Mouse (Mus musculus): ENCODE measurements around the gene Lrch3.

- TF ChIP-seq CTCF (IDR thresholded peaks at IDR 0.05; ENCODE audit: borderline replicate concordance, insufficient read depth, low read depth, low read length) (no peak), POLR2A (IDR thresholded peaks at IDR 0.05; ENCODE audit: borderline replicate concordance, insufficient read depth, low read length) (no peak)
These were observed 12.4 kb upstream of the Lrch3 start for GRCm38 (mm10) chr16:32901360-32902050.
